Mouse (Mus musculus) G1E (cell line): ENCODE measurements around the gene Atp8a1. TPM values are rescaled to one million over a fixed set of nuclear protein-coding genes. Genes with fewer than 3 reads are reported as not detected.

Source experiments
- ATAC-seq: 2 replicates; pipeline ENCODE4 v1.8.0; 2016; ENCODE audit warnings: mild to moderate bottlenecking; ENCODE audit not compliant: insufficient number of reproducible peaks, poor library complexity, low FRiP score, severe bottlenecking; ENCODE audit errors: extremely low read depth
- DNase-seq: peaks from one replicate; pipeline ENCODE4 v3.0.0; 2012; ENCODE audit warnings: low spot score
- H3K27me3 ChIP-seq: 2 replicates; pipeline ENCODE4 v1.6.1; 2012; ENCODE audit warnings: mild to moderate bottlenecking, low read length, inconsistent platforms; ENCODE audit not compliant: insufficient read depth
- H3K36me3 ChIP-seq: replicated peaks from 2 replicates; pipeline ENCODE3; 2012; ENCODE audit warnings: mild to moderate bottlenecking, inconsistent platforms
- H3K4me1 ChIP-seq: 2 replicates; pipeline ENCODE4 v1.6.1; 2012; ENCODE audit warnings: low read depth, low read length, inconsistent platforms, mixed read lengths; ENCODE audit not compliant: insufficient read depth
- H3K4me3 ChIP-seq: 2 replicates; pipeline ENCODE4 v1.5.1; 2012; ENCODE audit warnings: low read depth, mild to moderate bottlenecking, inconsistent platforms, low read length, moderate library complexity, mixed read lengths
- H3K9me3 ChIP-seq: replicated peaks from 2 replicates; pipeline ENCODE4 v1.6.1; 2012; ENCODE audit warnings: inconsistent platforms
- CTCF ChIP-seq: IDR thresholded peaks from 2 replicates; pipeline ENCODE4 v1.5.1; 2012; ENCODE audit warnings: low read depth, low read length, inconsistent platforms, mixed read lengths
- GATA1 ChIP-seq: IDR thresholded peaks from 2 replicates; pipeline ENCODE4 v1.6.1; 2012; ENCODE audit warnings: borderline replicate concordance, low read length, inconsistent platforms, mixed read lengths
- GATA2 ChIP-seq: IDR thresholded peaks from 2 replicates; pipeline ENCODE4 v1.6.1; 2012; ENCODE audit warnings: low read depth, low read length, inconsistent platforms, borderline replicate concordance
- POLR2AphosphoS5 ChIP-seq: IDR thresholded peaks from 2 replicates; pipeline ENCODE4 v1.6.1; 2012; ENCODE audit warnings: low read depth, low read length, inconsistent platforms; ENCODE audit not compliant: insufficient replicate concordance
- TAL1 ChIP-seq: conservative IDR thresholded peaks from 2 replicates; pipeline ENCODE4 v1.6.1; 2012; ENCODE audit warnings: low read depth, low read length, inconsistent platforms, mixed read lengths
- polyA plus RNA-seq: library from polyadenylated mRNA; stranded (reverse); fragments of >175 nt; gene quantifications from 2 replicates; pipeline ENCODE4 v1.2.3, GENCODE M21; 2012
- total RNA-seq, 2 experiments: library from RNA; stranded (forward) in 1 of 2; stranded (reverse) in 1 of 2; fragments of 200-1000 nt in 1 of 2; fragments of >200 nt in 1 of 2; fragmentation: Nextera tagmentation in 1 of 2; gene quantifications; 2 replicates each; pipeline ENCODE4 v1.2.3; 2014 to 2017

Atp8a1 gene
- total and polyA plus RNA-seq, 3 experiments: 13.5 to 156 (median 75.0) TPM

GRCm38 (mm10) chr5:67782775-67783174 is 64.5 kb downstream of the Atp8a1 start:
- H3K36me3 ChIP-seq: peaks cover 45% of the 10 kb centered on the region
- ATAC-seq: peak; percentile 81
- no peaks in the 10 kb centered on the region for H3K27me3 ChIP-seq
- H3K9me3 ChIP-seq: no peaks in the 10 kb centered on the region
- no peak for DNase-seq
- H3K4me3 ChIP-seq: no peak overlapping the region
- peaks cover 11% of the 10 kb centered on the region for H3K4me1 ChIP-seq
- TF ChIP-seq GATA1 (no peak), POLR2AphosphoS5 (no peak), TAL1 (peak; percentile 17; the same call in 1 of the 2 replicates)

DNA sequence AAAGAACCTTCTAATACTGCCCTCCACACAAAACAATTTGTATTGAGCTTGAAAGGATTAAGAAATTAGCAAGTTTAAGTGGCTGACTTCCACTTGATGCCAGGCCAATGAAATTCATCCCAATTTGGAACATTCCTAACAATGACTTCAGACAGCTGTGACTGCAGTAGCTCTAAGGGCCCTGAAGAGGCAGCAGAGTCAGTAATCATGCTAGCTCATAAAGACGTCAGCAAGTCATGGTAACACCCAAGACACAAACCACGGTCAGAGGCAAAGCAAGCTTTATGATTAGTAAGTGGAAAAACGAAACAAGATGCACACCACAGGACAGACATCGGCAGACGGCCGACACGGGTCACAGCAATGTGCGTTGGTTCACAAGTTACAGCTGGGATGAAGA is 69.2 kb downstream of the Atp8a1 start:
- no peaks in the 10 kb centered on the region for H3K27me3 ChIP-seq
- H3K9me3 ChIP-seq: no peaks in the 10 kb centered on the region
- peaks cover 7% of the 10 kb centered on the region for H3K4me1 ChIP-seq
- DNase-seq (no peak), ATAC-seq (peak; percentile 35; the same call in 1 of the 2 replicates)
- TF ChIP-seq CTCF: peak; percentile 29
- TF ChIP-seq GATA1: no peak
- H3K36me3 ChIP-seq: peaks cover 63% of the 10 kb centered on the region
- H3K4me3 ChIP-seq: no peak overlapping the region

DNA sequence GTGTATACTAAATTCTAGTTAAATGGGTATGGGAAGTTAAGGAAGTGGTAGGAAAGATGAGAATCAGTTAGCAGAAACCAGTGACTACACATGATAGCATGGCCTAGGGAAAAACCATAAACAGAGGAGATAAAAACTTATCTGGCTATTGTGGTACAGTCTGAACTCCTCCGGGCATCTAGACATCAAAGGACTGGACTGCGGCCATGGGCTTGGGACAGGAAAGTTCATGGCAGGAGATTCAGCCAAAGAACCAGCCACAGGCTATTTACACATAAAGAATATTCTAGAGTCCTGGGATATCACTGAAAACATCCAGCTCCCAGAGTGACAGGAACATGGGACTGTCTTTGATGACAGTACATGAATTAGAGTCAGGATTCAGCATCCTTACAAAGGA is 73.0 kb downstream of the Atp8a1 start:
- no peak for ATAC-seq
- H3K36me3 ChIP-seq: peaks cover 62% of the 10 kb centered on the region
- TF ChIP-seq POLR2AphosphoS5: no peak
- no peak for TF ChIP-seq TAL1
- no peak overlapping the region for H3K4me3 ChIP-seq
- DNase-seq: no peak
- H3K27me3 ChIP-seq: no peaks in the 10 kb centered on the region
- no peaks in the 10 kb centered on the region for H3K9me3 ChIP-seq
- H3K4me1 ChIP-seq: peaks cover 3% of the 10 kb centered on the region; the same call in 1 of the 2 replicates

- ATAC-seq: no peak
- H3K27me3 ChIP-seq: no peaks in the 10 kb centered on the region
- peaks cover 64% of the 10 kb centered on the region for H3K36me3 ChIP-seq
- H3K4me1 ChIP-seq: no peaks in the 10 kb centered on the region
- H3K9me3 ChIP-seq: no peaks in the 10 kb centered on the region
- H3K4me3 ChIP-seq: no peak overlapping the region
- DNase-seq: no peak
- TF ChIP-seq POLR2AphosphoS5 (no peak), CTCF (no peak), GATA1 (no peak), TAL1 (no peak), GATA2 (no peak)
Measured at GRCm38 (mm10) chr5:67768708-67769107, 78.5 kb downstream of the Atp8a1 start.

DNA sequence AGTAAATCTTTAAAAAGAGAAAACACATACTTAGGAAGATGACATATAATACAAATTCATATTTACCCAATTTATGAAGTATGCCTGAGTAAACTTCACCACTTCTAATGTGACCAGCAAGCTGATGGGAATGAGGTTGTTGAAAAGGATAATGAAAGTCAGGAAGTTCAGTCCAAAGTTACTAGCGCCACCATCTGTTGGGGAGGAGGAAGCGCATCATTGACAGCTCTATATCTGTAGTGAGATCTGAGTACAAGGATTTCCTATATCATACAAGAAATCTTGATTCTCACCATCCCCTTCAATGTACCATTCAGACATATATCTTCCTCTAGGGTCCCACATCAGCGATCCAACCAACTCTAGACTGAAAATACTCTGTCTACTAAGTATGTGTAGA is 82.4 kb downstream of the Atp8a1 start:
- Histone ChIP-seq H3K9me3 (no peaks in the 10 kb centered on the region), H3K27me3 (no peaks in the 10 kb centered on the region), H3K4me3 (no peak overlapping the region), H3K36me3 (peaks cover 74% of the 10 kb centered on the region), H3K4me1 (no peaks in the 10 kb centered on the region)
- DNase-seq (no peak), ATAC-seq (no peak)
- TF ChIP-seq CTCF: peak; percentile 20; the same call in 1 of the 2 replicates
- no peak for TF ChIP-seq GATA2

GRCm38 (mm10) chr5:67758126-67758525 is 89.1 kb downstream of the Atp8a1 start:
- no peak for ATAC-seq
- H3K4me3 ChIP-seq: no peak overlapping the region
- DNase-seq: no peak
- H3K36me3 ChIP-seq: peaks cover 60% of the 10 kb centered on the region
- no peak for TF ChIP-seq GATA2
- TF ChIP-seq TAL1: no peak
- TF ChIP-seq POLR2AphosphoS5: no peak
- H3K9me3 ChIP-seq: no peaks in the 10 kb centered on the region
- no peaks in the 10 kb centered on the region for H3K27me3 ChIP-seq
- H3K4me1 ChIP-seq: no peaks in the 10 kb centered on the region

GRCm38 (mm10) chr5:67756138-67756537 is 91.1 kb downstream of the Atp8a1 start:
- H3K4me3 ChIP-seq: no peak overlapping the region
- 0 out of 2 replicates have a peak, but pooled peaks have one; percentile 15 for ATAC-seq
- H3K4me1 ChIP-seq: no peaks in the 10 kb centered on the region
- TF ChIP-seq CTCF (no peak), GATA1 (no peak), POLR2AphosphoS5 (no peak), GATA2 (no peak), TAL1 (no peak)
- H3K36me3 ChIP-seq: peaks cover 60% of the 10 kb centered on the region
- DNase-seq: peak; percentile 3
- no peaks in the 10 kb centered on the region for H3K27me3 ChIP-seq
- H3K9me3 ChIP-seq: no peaks in the 10 kb centered on the region

DNA sequence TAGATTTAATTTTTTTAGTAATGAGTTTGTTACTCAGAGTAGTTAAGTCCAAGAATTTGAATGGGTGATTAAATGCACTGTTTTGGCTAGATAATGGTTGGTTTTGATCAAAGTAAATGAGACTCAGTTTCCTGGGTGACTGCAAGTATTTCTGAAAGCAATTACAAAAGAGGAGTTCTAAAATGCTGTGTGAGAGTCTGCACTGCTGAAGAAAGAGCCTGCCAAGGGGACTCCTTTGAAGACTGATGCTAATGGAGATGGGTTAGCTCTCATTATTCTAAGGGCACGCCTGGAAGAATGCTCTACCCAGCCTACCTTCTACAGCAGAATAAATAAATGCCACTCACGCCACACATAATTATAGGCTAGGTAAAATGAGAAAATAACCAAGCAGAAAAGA is 94.2 kb downstream of the Atp8a1 start:
- ATAC-seq (no peak), DNase-seq (no peak)
- Histone ChIP-seq H3K9me3 (no peaks in the 10 kb centered on the region), H3K4me3 (no peak overlapping the region), H3K36me3 (peaks cover 67% of the 10 kb centered on the region), H3K4me1 (no peaks in the 10 kb centered on the region), H3K27me3 (no peaks in the 10 kb centered on the region)
- TF ChIP-seq GATA2 (no peak), TAL1 (no peak), CTCF (no peak), POLR2AphosphoS5 (no peak), GATA1 (no peak)
